Mouse (Mus musculus) gastrocnemius, postnatal 36 days (tissue): Measurements from ENCODE around the gene Ethe1. TPM values are rescaled to one million over a fixed set of nuclear protein-coding genes. Genes with fewer than 3 reads are reported as not detected.
A peak's percentile ranks its signal among the peaks of the same experiment; 100 is the strongest.

Experiments used
- DNase-seq, 2 experiments: peaks; one replicate each; pipeline ENCODE4 v3.0.0; 2022
- intact Hi-C: fragments of 180-260 bp; cut with DNase I; formaldehyde crosslinking; loops from one replicate; pipeline ENCODE4 v1.15.1; 2025
- total RNA-seq, 2 experiments: library from RNA; stranded (reverse); gene quantifications; 2 replicates each; pipeline ENCODE4 v1.2.3; 2021

The Ethe1 gene
- total RNA-seq, 2 experiments from 2014 or later, result 23.0 to 24.2 TPM

GRCm38 (mm10) chr7:24644492-24644891 is 57.1 kb downstream of the Ethe1 start:
- no peak for DNase-seq
- intact Hi-C loops, result no loop called here

GRCm38 (mm10) chr7:24644996-24645395 is 57.7 kb downstream of the Ethe1 start:
- DNase-seq, result no peak
- intact Hi-C loops, result no loop called here

- DNase-seq, result no peak
- intact Hi-C loops, result no loop called here
Measured at GRCm38 (mm10) chr7:24646486-24646885, 59.1 kb downstream of the Ethe1 start.

GRCm38 (mm10) chr7:24653681-24654080 is 66.3 kb downstream of the Ethe1 start:
- intact Hi-C loops, result loop anchor here (2.0 kb wide), 1 partner anchor 53 kb away; no protein-coding TSS in a partner anchor
- peak; percentile 30 to 56 for DNase-seq

Other genes starting within 250 kb of the Ethe1 start
- not detected for gene Lypd5, start 238.3 kb upstream of the Ethe1 start, total RNA-seq
- gene Kcnn4, start 217.3 kb upstream of the Ethe1 start, total RNA-seq, result 1 to 10 TPM in 1 of 2 experiments, under 1 TPM in 1; 0.42 to 1.2 TPM
- gene Smg9, start 187.9 kb upstream of the Ethe1 start, total RNA-seq, result 10 to 100 TPM in 1 of 2 experiments, 1 to 10 TPM in 1; 9.8 to 11.5 TPM
- gene Irgc1, start 135.2 kb upstream of the Ethe1 start, total RNA-seq, result not detected
- gene Plaur, start 125.1 kb upstream of the Ethe1 start, total RNA-seq, result under 1 TPM; 0.61 to 0.64 TPM
- 1 to 10 TPM; 2.7 to 4.6 TPM for gene Cadm4, start 105.5 kb upstream of the Ethe1 start, total RNA-seq
- 1 to 10 TPM; 4.3 to 5.9 TPM for gene Zfp428, start 80.5 kb upstream of the Ethe1 start, total RNA-seq
- gene AC161166.1, start 75.1 kb upstream of the Ethe1 start, total RNA-seq, result not detected
- gene Irgq, start 56.9 kb upstream of the Ethe1 start, total RNA-seq, result 10 to 100 TPM; 10.7 to 10.9 TPM
- gene Pinlyp, start 41.4 kb upstream of the Ethe1 start, total RNA-seq, result not detected
- gene Xrcc1, start 41.3 kb upstream of the Ethe1 start, total RNA-seq, result 10 to 100 TPM; 17.1 to 21.4 TPM
- under 1 TPM in 1 of 2 experiments, not detected in 1; 0.18 TPM for gene Zfp575, start 98 bp downstream of the Ethe1 start, total RNA-seq
- under 1 TPM; 0.30 to 0.66 TPM for gene Phldb3, start 23.2 kb downstream of the Ethe1 start, total RNA-seq
- not detected for gene Lypd3, start 49.0 kb downstream of the Ethe1 start, total RNA-seq
- not detected for gene Tex101, start 89.1 kb downstream of the Ethe1 start, total RNA-seq
- gene BC049730, start 121.7 kb downstream of the Ethe1 start, total RNA-seq, result not detected
- gene Gm4763, start 139.4 kb downstream of the Ethe1 start, total RNA-seq, result not detected
- not detected for gene Cd177, start 172.8 kb downstream of the Ethe1 start, total RNA-seq
- not detected for gene Ceacam10, start 189.7 kb downstream of the Ethe1 start, total RNA-seq